Mouse (Mus musculus): Measurements from ENCODE around the gene Llgl2. TPM values are rescaled to one million over a fixed set of nuclear protein-coding genes. Genes with fewer than 3 reads are reported as not detected.

Llgl2 gene
- polyA plus RNA-seq, 1 experiment from 2014 or later, result 4.9 TPM

- DNase-seq (ENCODE audit: low spot score), result no peak
These were observed 34.1 kb downstream of the Llgl2 start for GRCm38 (mm10) chr11:115857936-115858335.

GRCm38 (mm10) chr11:115858354-115858753 is 34.5 kb downstream of the Llgl2 start, which contains the start of gene Myo15b:
Gene Myo15b, plus strand, starts transcription at chr11:115858406.
- Histone ChIP-seq H3K9ac (replicated peaks; ENCODE audit: low read length) (no peak within 1 kb of the TSS; the same call in 1 of the 2 replicates), H3K4me2 (ENCODE audit: low read depth, low read length) (peak within 1 kb of the TSS; percentile 54), H3K9me3 (replicated peaks; ENCODE audit: control insufficient read depth, low read length) (no peaks in the 10 kb centered on the region), H3K4me1 (ENCODE audit: control insufficient read depth, insufficient read depth, low read length) (no peaks in the 10 kb centered on the region), H3K36me3 (replicated peaks; ENCODE audit: control insufficient read depth, insufficient read depth, low read depth, low read length) (no peaks in the 10 kb centered on the region), H3K4me3 (ENCODE audit: low read depth, low read length) (peak within 1 kb of the TSS; percentile 30), H3K27ac (replicated peaks; ENCODE audit: low read depth, low read length) (no peak within 1 kb of the TSS), H3K27me3 (ENCODE audit: control insufficient read depth, insufficient read depth, low read length) (peaks cover 27% of the 10 kb centered on the region)
- no peak for DNase-seq (ENCODE audit: low spot score)
- no peak for ATAC-seq (replicated peaks; ENCODE audit: insufficient number of reproducible peaks, low FRiP score, low TSS enrichment, low read depth)
- 9% methylated on average over 27 of the region's 27 CpGs for WGBS

More at GRCm38 (mm10) chr11:115857936-115858335, 34.1 kb downstream of the Llgl2 start:
- H3K4me2 ChIP-seq (ENCODE audit: low read depth, low read length), result no peak overlapping the region
- no peak for ATAC-seq (replicated peaks; ENCODE audit: insufficient number of reproducible peaks, low FRiP score, low TSS enrichment, low read depth)
- no peak overlapping the region for H3K9ac ChIP-seq (replicated peaks; ENCODE audit: low read length)
- peaks cover 27% of the 10 kb centered on the region for H3K27me3 ChIP-seq (ENCODE audit: control insufficient read depth, insufficient read depth, low read length)
- H3K27ac ChIP-seq (replicated peaks; ENCODE audit: low read depth, low read length), result no peak overlapping the region
- 58% methylated on average over 13 of the region's 13 CpGs for WGBS
- no peaks in the 10 kb centered on the region for H3K4me1 ChIP-seq (ENCODE audit: control insufficient read depth, insufficient read depth, low read length)
- no peaks in the 10 kb centered on the region for H3K9me3 ChIP-seq (replicated peaks; ENCODE audit: control insufficient read depth, low read length)
- H3K4me3 ChIP-seq (ENCODE audit: low read depth, low read length), result no peak overlapping the region
- H3K36me3 ChIP-seq (replicated peaks; ENCODE audit: control insufficient read depth, insufficient read depth, low read depth, low read length), result no peaks in the 10 kb centered on the region

- WGBS, result 3% methylated on average over 67 of the region's 75 CpGs
- no peak overlapping the region for H3K27ac ChIP-seq (replicated peaks; ENCODE audit: low read depth, low read length)
- ATAC-seq (replicated peaks; ENCODE audit: insufficient number of reproducible peaks, low FRiP score, low TSS enrichment, low read depth) (peak; percentile 84; the same call in 1 of the 2 replicates), DNase-seq (ENCODE audit: low spot score) (peak; percentile 90)
- peak overlapping the region; percentile 54 for H3K4me2 ChIP-seq (ENCODE audit: low read depth, low read length)
- H3K9me3 ChIP-seq (replicated peaks; ENCODE audit: control insufficient read depth, low read length), result no peaks in the 10 kb centered on the region
- H3K36me3 ChIP-seq (replicated peaks; ENCODE audit: control insufficient read depth, insufficient read depth, low read depth, low read length), result no peaks in the 10 kb centered on the region
- peak overlapping the region; percentile 30 for H3K4me3 ChIP-seq (ENCODE audit: low read depth, low read length)
- peaks cover 27% of the 10 kb centered on the region for H3K27me3 ChIP-seq (ENCODE audit: control insufficient read depth, insufficient read depth, low read length)
- H3K4me1 ChIP-seq (ENCODE audit: control insufficient read depth, insufficient read depth, low read length), result no peaks in the 10 kb centered on the region
- H3K9ac ChIP-seq (replicated peaks; ENCODE audit: low read length), result no peak overlapping the region; the same call in 1 of the 2 replicates
These were observed 35.5 kb downstream of the Llgl2 start for GRCm38 (mm10) chr11:115859143-115859945.

GRCm38 (mm10) chr11:115863895-115864294 is 40.0 kb downstream of the Llgl2 start:
- H3K9me3 ChIP-seq (replicated peaks; ENCODE audit: control insufficient read depth, low read length), result no peaks in the 10 kb centered on the region
- no peak overlapping the region for H3K4me2 ChIP-seq (ENCODE audit: low read depth, low read length)
- H3K27me3 ChIP-seq (ENCODE audit: control insufficient read depth, insufficient read depth, low read length), result peaks cover 11% of the 10 kb centered on the region
- no peak overlapping the region for H3K9ac ChIP-seq (replicated peaks; ENCODE audit: low read length)
- no peak overlapping the region for H3K4me3 ChIP-seq (ENCODE audit: low read depth, low read length)
- H3K27ac ChIP-seq (replicated peaks; ENCODE audit: low read depth, low read length), result no peak overlapping the region
- no peaks in the 10 kb centered on the region for H3K36me3 ChIP-seq (replicated peaks; ENCODE audit: control insufficient read depth, insufficient read depth, low read depth, low read length)
- DNase-seq (ENCODE audit: low spot score) (no peak), ATAC-seq (replicated peaks; ENCODE audit: insufficient number of reproducible peaks, low FRiP score, low TSS enrichment, low read depth) (no peak)
- WGBS, result 86% methylated on average over 8 of the region's 8 CpGs
- H3K4me1 ChIP-seq (ENCODE audit: control insufficient read depth, insufficient read depth, low read length), result no peaks in the 10 kb centered on the region

- ATAC-seq (replicated peaks; ENCODE audit: insufficient number of reproducible peaks, low FRiP score, low TSS enrichment, low read depth), result no peak
- H3K27me3 ChIP-seq (ENCODE audit: control insufficient read depth, insufficient read depth, low read length), result no peaks in the 10 kb centered on the region
- no peak for DNase-seq (ENCODE audit: low spot score)
- H3K9ac ChIP-seq (replicated peaks; ENCODE audit: low read length), result no peak overlapping the region
- no peaks in the 10 kb centered on the region for H3K36me3 ChIP-seq (replicated peaks; ENCODE audit: control insufficient read depth, insufficient read depth, low read depth, low read length)
- H3K27ac ChIP-seq (replicated peaks; ENCODE audit: low read depth, low read length), result no peak overlapping the region
- 86% methylated on average over 8 of the region's 8 CpGs for WGBS
- no peak overlapping the region for H3K4me3 ChIP-seq (ENCODE audit: low read depth, low read length)
- H3K9me3 ChIP-seq (replicated peaks; ENCODE audit: control insufficient read depth, low read length), result no peaks in the 10 kb centered on the region
- H3K4me1 ChIP-seq (ENCODE audit: control insufficient read depth, insufficient read depth, low read length), result no peaks in the 10 kb centered on the region
- no peak overlapping the region for H3K4me2 ChIP-seq (ENCODE audit: low read depth, low read length)
These were observed 45.5 kb downstream of the Llgl2 start for GRCm38 (mm10) chr11:115869393-115869792.

GRCm38 (mm10) chr11:115872437-115872836 is 48.6 kb downstream of the Llgl2 start:
- DNase-seq (ENCODE audit: low spot score) (no peak), ATAC-seq (replicated peaks; ENCODE audit: insufficient number of reproducible peaks, low FRiP score, low TSS enrichment, low read depth) (no peak)
- no peaks in the 10 kb centered on the region for H3K27me3 ChIP-seq (ENCODE audit: control insufficient read depth, insufficient read depth, low read length)
- no peak overlapping the region for H3K4me2 ChIP-seq (ENCODE audit: low read depth, low read length)
- WGBS, result 62% methylated on average over 4 of the region's 4 CpGs
- H3K9ac ChIP-seq (replicated peaks; ENCODE audit: low read length), result no peak overlapping the region
- no peak overlapping the region for H3K4me3 ChIP-seq (ENCODE audit: low read depth, low read length)
- no peaks in the 10 kb centered on the region for H3K4me1 ChIP-seq (ENCODE audit: control insufficient read depth, insufficient read depth, low read length)
- H3K9me3 ChIP-seq (replicated peaks; ENCODE audit: control insufficient read depth, low read length), result no peaks in the 10 kb centered on the region
- H3K27ac ChIP-seq (replicated peaks; ENCODE audit: low read depth, low read length), result no peak overlapping the region
- H3K36me3 ChIP-seq (replicated peaks; ENCODE audit: control insufficient read depth, insufficient read depth, low read depth, low read length), result no peaks in the 10 kb centered on the region

- DNase-seq (ENCODE audit: low spot score), result no peak
- WGBS, result 91% methylated on average over 3 of the region's 3 CpGs
- no peak overlapping the region for H3K4me3 ChIP-seq (ENCODE audit: low read depth, low read length)
- no peaks in the 10 kb centered on the region for H3K4me1 ChIP-seq (ENCODE audit: control insufficient read depth, insufficient read depth, low read length)
- H3K4me2 ChIP-seq (ENCODE audit: low read depth, low read length), result no peak overlapping the region
- H3K9me3 ChIP-seq (replicated peaks; ENCODE audit: control insufficient read depth, low read length), result no peaks in the 10 kb centered on the region
- H3K36me3 ChIP-seq (replicated peaks; ENCODE audit: control insufficient read depth, insufficient read depth, low read depth, low read length), result no peaks in the 10 kb centered on the region
- no peaks in the 10 kb centered on the region for H3K27me3 ChIP-seq (ENCODE audit: control insufficient read depth, insufficient read depth, low read length)
- H3K9ac ChIP-seq (replicated peaks; ENCODE audit: low read length), result no peak overlapping the region
- no peak overlapping the region for H3K27ac ChIP-seq (replicated peaks; ENCODE audit: low read depth, low read length)
- no peak for ATAC-seq (replicated peaks; ENCODE audit: insufficient number of reproducible peaks, low FRiP score, low TSS enrichment, low read depth)
These were observed 52.1 kb downstream of the Llgl2 start for GRCm38 (mm10) chr11:115875935-115876334.

GRCm38 (mm10) chr11:115876438-115876837 is 52.6 kb downstream of the Llgl2 start:
- ATAC-seq (replicated peaks; ENCODE audit: insufficient number of reproducible peaks, low FRiP score, low TSS enrichment, low read depth) (no peak), DNase-seq (ENCODE audit: low spot score) (no peak)
- Histone ChIP-seq H3K4me1 (ENCODE audit: control insufficient read depth, insufficient read depth, low read length) (no peaks in the 10 kb centered on the region), H3K9ac (replicated peaks; ENCODE audit: low read length) (no peak overlapping the region), H3K4me3 (ENCODE audit: low read depth, low read length) (no peak overlapping the region), H3K27me3 (ENCODE audit: control insufficient read depth, insufficient read depth, low read length) (no peaks in the 10 kb centered on the region), H3K27ac (replicated peaks; ENCODE audit: low read depth, low read length) (no peak overlapping the region), H3K9me3 (replicated peaks; ENCODE audit: control insufficient read depth, low read length) (no peaks in the 10 kb centered on the region), H3K4me2 (ENCODE audit: low read depth, low read length) (no peak overlapping the region), H3K36me3 (replicated peaks; ENCODE audit: control insufficient read depth, insufficient read depth, low read depth, low read length) (no peaks in the 10 kb centered on the region)
- WGBS, result 72% methylated on average over 5 of the region's 5 CpGs

Measured in embryonic facial prominence, embryonic 11.5 days (tissue).